In genomic region chr12:72536021-72536597, GRCm38 (mm10) we compare ENCODE assay signal across 8 mouse cellular contexts. TPM values are rescaled to one million over a fixed set of nuclear protein-coding genes. Genes with fewer than 3 reads are reported as not detected.
A peak's percentile ranks its signal among the peaks of the same experiment; 100 is the strongest.
DNase-seq lines count a peak whose midpoint lies in the region; ATAC-seq lines count a peak whose summit lies in the region.

TSS of gene Pcnx4 (plus strand) at chr12:72536383.

- no peaks in the 10 kb centered on the region for H3K9me3 ChIP-seq in lung, embryonic 16.5 days (ENCODE audit: control insufficient read depth, low read length)

- H3K27me3 ChIP-seq in lung, embryonic 16.5 days (ENCODE audit: control insufficient read depth, insufficient read depth, low read depth, low read length): no peaks in the 10 kb centered on the region

- no peaks in the 10 kb centered on the region for H3K36me3 ChIP-seq in lung, embryonic 16.5 days (ENCODE audit: control insufficient read depth, insufficient read depth, low read length)

- H3K4me1 ChIP-seq in lung, embryonic 16.5 days (replicated peaks; ENCODE audit: control insufficient read depth, insufficient read depth, low read length): 0 out of 2 replicates have a peak, but pooled peaks cover 3% of the 10 kb centered on the region

- H3K9ac ChIP-seq in lung, embryonic 16.5 days (ENCODE audit: low read length): peak within 1 kb of the TSS; percentile 78

- peak within 1 kb of the TSS; percentile 65 for H3K27ac ChIP-seq in lung, embryonic 16.5 days (ENCODE audit: low read length)

- peak within 1 kb of the TSS; percentile 82 for H3K4me3 ChIP-seq in lung, embryonic 16.5 days (ENCODE audit: low read length)

- DNase-seq in MEL-GATA-1-ER (ENCODE audit: extremely low read depth, low read depth): peak; percentile 90
- DNase-seq in cerebellum, adult 8-10 months: peak; percentile 95
- peak; percentile 96 for DNase-seq in forelimb bud, embryonic 11.5 days (ENCODE audit: low read depth, low spot score)
- DNase-seq in layer of hippocampus, adult 9-10 months (ENCODE audit: low spot score): peak; percentile 85
- DNase-seq in ovary, postnatal 10 days (ENCODE audit: low spot score): peak; percentile 81
- DNase-seq in thymus, postnatal 10 days (ENCODE audit: low spot score in 2 of 2): peak; percentile 87 to 94

- ATAC-seq in hematopoietic stem cell, adult 5-6 weeks (replicated peaks in 1 of 2; ENCODE audit: insufficient read depth in 1 of 2, low FRiP score in 2 of 2, low TSS enrichment in 1 of 2, low read depth in 1 of 2, poor library complexity in 2 of 2, severe bottlenecking in 2 of 2): peak; percentile 99 to 100
- ATAC-seq in lung, embryonic 16.5 days (ENCODE audit: low read depth): peak; percentile 100

- under 1% methylated on average over 45 of the region's 45 CpGs for WGBS in lung, embryonic 16.5 days

- H3K4me2 ChIP-seq in lung, embryonic 16.5 days (ENCODE audit: low read depth, low read length): peak within 1 kb of the TSS; percentile 64

RNA-seq across cellular contexts. Expression of gene Pcnx4, which starts in this region (rescaled TPM):
- 4.1 and 4.6 TPM in 2 replicates for total RNA-seq in hematopoietic stem cell, adult 5-6 weeks (2017)
- 10.2 and 12.2 TPM in 2 replicates for polyA plus RNA-seq in lung, embryonic 16.5 days (2015; fragmentation: Nextera tagmentation; extraction: Ambion mirVana)

Comparison
In these comparisons a context has a peak if more than half of its experiments do, and no peak if none do; other contexts are left out.
1. Peak in every context shown above with its lines: DNase-seq, ATAC-seq, H3K4me3 ChIP-seq and H3K27ac ChIP-seq.